Mouse (Mus musculus): ENCODE data around the gene Gm9513.

Gene Gm9513

GRCm38 (mm10) chr9:36475338-36475737, at the start of gene Gm9513:
Gene Gm9513, plus strand, starts transcription at chr9:36475638.
- no peak for DNase-seq

- no peak for DNase-seq
Observed at GRCm38 (mm10) chr9:36431584-36431983, 43.9 kb upstream of the Gm9513 start, which contains the start of gene Gm7257. Gene Gm7257, plus strand, starts transcription at chr9:36431884.

- DNase-seq: no peak
Observed at GRCm38 (mm10) chr9:36435051-36435764, 40.2 kb upstream of the Gm9513 start.

DNA sequence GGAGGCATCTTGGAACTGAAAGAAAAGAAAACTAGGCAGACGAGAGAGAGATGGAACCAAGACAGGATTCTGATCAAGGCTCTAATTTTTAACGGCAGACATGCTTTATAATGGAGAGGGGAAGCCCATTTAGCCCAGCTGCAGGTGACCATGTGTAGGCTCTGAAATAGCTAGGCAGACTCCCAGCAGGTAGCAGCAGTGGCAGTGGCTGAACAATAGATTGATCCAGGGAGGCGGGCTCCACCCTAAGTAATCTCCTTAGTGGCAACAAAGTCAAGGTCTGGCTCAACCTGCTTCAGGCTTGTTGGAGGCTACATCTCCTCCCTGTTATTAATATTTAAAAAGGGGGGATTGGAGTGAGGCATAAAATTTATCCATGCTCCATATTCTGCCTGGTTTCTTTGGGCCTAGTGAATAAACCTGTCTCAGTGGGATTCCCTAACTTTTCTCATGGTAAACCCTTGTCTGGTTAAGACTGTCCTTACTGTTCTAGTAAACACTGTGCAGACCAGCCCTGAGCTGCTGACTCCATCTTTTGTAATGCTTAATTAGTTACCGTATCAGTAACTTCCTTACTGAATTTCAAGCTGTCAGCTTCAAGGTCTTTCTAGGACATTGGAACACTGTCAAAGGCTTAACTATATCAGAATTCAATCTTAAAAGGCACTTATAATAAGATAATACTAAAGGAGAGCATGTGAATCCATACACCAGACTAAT, 19.2 kb downstream of the Gm9513 start:
- DNase-seq: no peak

DNA sequence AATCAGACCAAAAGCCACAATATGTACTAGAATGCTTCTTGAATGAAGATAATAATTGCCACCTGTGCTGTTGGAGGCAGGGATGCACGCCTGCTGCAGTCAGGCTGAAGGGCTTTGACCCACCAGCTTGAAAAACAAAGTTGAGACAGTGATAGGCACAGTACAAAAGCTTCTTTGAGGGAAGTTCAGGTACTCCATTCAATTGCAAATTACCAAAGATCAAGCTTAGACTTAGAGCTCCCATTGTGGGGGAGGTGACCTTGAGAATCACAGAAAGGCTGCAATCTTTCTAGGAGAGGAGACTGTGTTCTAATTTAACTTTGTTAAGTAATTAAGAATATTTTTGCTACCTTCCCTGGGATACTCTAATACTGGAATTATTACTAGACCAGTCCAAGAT, 20.4 kb downstream of the Gm9513 start:
- DNase-seq: no peak

DNA sequence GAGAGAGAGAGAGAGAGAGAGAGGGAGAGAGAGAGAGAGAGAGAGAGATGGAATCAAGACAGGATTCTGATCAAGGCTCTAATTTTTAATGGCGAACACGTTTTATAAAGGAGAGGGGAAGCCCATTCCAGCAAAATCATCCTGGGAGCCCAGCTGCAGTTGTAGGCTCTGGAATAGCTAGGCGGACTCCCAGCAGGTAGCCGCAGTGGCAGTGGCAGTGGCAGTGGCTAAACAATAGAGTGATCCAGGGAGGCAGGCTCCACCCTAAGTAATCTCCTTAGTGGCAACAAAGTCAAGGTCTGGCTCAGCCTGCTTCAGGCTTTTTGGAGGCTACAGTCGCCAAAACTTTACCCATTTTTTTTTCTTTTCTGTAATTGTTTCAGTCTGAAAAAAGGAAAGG, 28.8 kb downstream of the Gm9513 start:
- DNase-seq: no peak
